Mouse (Mus musculus) adrenal gland, adult 2 months (tissue): ENCODE measurements around the gene 1700029H14Rik. TPM values are rescaled to one million over a fixed set of nuclear protein-coding genes. Genes with fewer than 3 reads are reported as not detected.
A peak's percentile ranks its signal among the peaks of the same experiment; 100 is the strongest.

ENCODE experiments used
- DNase-seq: peaks from one replicate; pipeline ENCODE4 v3.0.0; 2021
- polyA plus RNA-seq: library from polyadenylated mRNA; depleted of rRNA; stranded (reverse); fragments of >200 nt; gene quantifications from 2 replicates; pipeline ENCODE4 v1.2.3, GENCODE M21; 2012; rRNA removed
- total RNA-seq, 2 experiments: library from RNA; stranded (reverse); gene quantifications; 2 replicates each; pipeline ENCODE4 v1.2.3; 2021

Gene 1700029H14Rik
- total and polyA plus RNA-seq, 3 experiments = not detected

DNA sequence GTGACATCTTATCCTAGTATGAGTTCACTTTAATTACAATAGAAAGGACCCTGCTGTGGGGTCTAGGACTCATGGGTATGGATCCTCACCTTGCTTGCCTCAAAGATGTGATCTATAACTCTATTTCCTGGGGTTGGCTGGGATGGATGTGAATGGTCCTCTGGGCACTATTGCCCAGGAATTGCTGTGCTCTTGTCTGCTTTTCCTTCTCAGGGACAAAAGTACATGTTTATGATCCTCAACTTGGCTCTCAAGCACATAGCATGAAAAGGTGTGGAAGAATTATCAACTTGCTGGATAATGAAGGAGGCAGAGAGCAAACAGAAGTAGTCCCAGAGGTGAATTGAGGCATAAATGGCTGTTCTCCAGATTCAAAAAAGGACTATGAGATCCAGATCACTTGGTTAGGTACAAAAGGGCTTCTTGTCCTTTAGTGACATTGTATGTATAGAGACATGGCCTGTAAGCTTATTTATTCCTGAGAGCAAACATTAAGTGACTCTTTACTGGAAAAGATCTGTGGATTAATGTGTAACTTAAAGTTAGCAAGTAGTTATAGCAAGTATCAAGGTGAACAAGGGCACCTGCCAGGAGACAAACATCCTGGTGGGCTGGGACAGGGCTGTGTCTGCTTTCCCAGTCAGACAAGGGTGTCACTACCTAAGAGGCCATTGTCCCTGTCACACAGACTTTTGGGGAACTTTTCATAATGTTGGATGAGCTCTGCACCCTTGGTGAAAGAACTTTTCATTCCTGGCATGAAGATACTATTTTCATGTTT lies 57.2 kb downstream of the 1700029H14Rik start:
- DNase-seq = no peak

DNA sequence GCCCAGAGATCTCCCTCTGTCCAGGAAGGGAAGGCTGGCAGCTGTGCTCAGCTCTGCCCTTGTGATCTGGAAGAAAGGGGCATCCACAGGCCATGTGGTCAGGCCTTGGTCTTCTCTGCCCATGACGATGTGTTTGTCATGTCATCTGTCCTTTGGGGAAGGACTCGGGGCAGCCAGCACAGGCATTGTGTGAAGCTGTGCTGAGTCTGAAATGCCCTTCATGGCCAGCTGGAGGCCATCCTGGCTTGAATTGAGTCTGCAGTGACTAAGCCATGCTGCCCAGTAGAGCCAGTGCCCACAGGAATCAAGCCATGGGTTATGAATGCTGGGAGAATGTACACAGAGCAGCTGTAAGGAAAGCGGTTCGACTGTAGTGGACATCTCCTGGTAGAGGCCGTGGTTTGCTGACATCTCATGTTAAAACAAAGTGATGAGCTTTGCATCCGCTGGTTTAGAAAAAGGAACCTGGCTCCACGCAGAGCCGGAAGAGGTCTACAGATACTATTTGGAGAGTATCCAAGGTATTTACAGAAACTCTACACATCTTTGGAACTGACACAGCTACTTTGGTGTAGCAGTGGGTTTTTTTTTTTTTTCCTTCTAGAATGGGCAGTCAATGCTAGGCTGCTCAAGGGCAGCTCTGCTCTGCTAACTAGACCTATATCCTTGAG lies 58.2 kb downstream of the 1700029H14Rik start:
- peak; percentile 86 for DNase-seq

DNA sequence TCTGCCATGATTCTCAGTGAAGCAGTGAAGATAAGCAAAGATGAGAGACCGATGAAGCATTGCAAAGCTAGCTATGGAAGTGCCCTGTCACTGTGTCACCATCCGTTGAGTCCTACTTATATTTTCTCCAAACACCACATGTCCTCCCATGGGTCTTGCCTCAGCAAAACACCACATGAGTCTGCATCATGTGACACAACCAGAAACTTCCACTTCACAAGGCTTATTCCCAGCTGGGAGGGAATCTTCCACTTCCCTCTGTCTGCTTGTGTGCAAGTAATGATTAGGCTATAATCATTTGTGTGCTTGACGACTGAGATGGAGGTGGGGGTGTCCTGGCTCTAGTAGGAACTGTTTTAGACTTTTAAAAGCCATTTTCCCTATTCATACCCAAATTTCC lies 61.0 kb downstream of the 1700029H14Rik start:
- no peak for DNase-seq

Other genes with a start within 250 kb of the 1700029H14Rik start
- 10 to 100 TPM; 62.7 to 67.1 TPM for gene Tfdp1, start 223.7 kb downstream of the 1700029H14Rik start, total RNA-seq
- 12.6 and 15.3 TPM in 2 replicates for gene Tfdp1, start 223.7 kb downstream of the 1700029H14Rik start, polyA plus RNA-seq
- gene Atp4b, start 165.6 kb downstream of the 1700029H14Rik start, total RNA-seq = under 1 TPM in 1 of 2 experiments, not detected in 1; 0.69 TPM
- gene Atp4b, start 165.6 kb downstream of the 1700029H14Rik start, polyA plus RNA-seq = 0.43 and 1.2 TPM in 2 replicates
- not detected for gene Grk1, start 157.4 kb downstream of the 1700029H14Rik start, total RNA-seq
- gene Grk1, start 157.4 kb downstream of the 1700029H14Rik start, polyA plus RNA-seq = not detected in 2 replicates
- 1 to 10 TPM in 1 of 2 experiments, under 1 TPM in 1; 0.49 to 1.4 TPM for gene Tmem255b, start 127.3 kb downstream of the 1700029H14Rik start, total RNA-seq
- gene Tmem255b, start 127.3 kb downstream of the 1700029H14Rik start, polyA plus RNA-seq = 3.2 and 5.7 TPM in 2 replicates
- gene Gas6, start 68.0 kb downstream of the 1700029H14Rik start, total RNA-seq = 100 to 1,000 TPM; 127 to 450 TPM
- gene Gas6, start 68.0 kb downstream of the 1700029H14Rik start, polyA plus RNA-seq = 260 and 429 TPM in 2 replicates
- 10 to 100 TPM; 27.4 to 35.9 TPM for gene Rasa3, start 115.1 kb upstream of the 1700029H14Rik start, total RNA-seq
- 25.8 and 38.6 TPM in 2 replicates for gene Rasa3, start 115.1 kb upstream of the 1700029H14Rik start, polyA plus RNA-seq
- not detected for gene Cfap97d2, start 143.4 kb upstream of the 1700029H14Rik start, total RNA-seq
- 0.13 and 0.45 TPM in 2 replicates for gene Cfap97d2, start 143.4 kb upstream of the 1700029H14Rik start, polyA plus RNA-seq
- 10 to 100 TPM; 51.0 to 57.0 TPM for gene Cdc16, start 195.2 kb upstream of the 1700029H14Rik start, total RNA-seq
- gene Cdc16, start 195.2 kb upstream of the 1700029H14Rik start, polyA plus RNA-seq = 27.5 and 28.8 TPM in 2 replicates
- gene Upf3a, start 223.2 kb upstream of the 1700029H14Rik start, total RNA-seq = 10 to 100 TPM; 27.7 to 28.3 TPM
- 4.1 and 5.8 TPM in 2 replicates for gene Upf3a, start 223.2 kb upstream of the 1700029H14Rik start, polyA plus RNA-seq